ENCODE assay signal across 23 mouse cellular contexts in genomic region chr2:5590074-5590473, GRCm38 (mm10).
"Had no signal": no experiment of that assay in that cellular context is flagged by ENCODE, and none has a peak within 500 bp of the region (broad histone marks: within the 10 kb centered on the region; RNA-seq: fewer than 3 reads in every experiment).

No protein-coding gene starts in this region.

- H3K4me3 ChIP-seq: kidney, embryonic 15.5 days; limb, embryonic 12.5 days; limb, embryonic 15.5 days; midbrain, embryonic 12.5 days; midbrain, embryonic 15.5 days; neural tube, embryonic 12.5 days; neural tube, embryonic 15.5 days had no signal

- H3K27ac ChIP-seq: kidney, embryonic 15.5 days; limb, embryonic 12.5 days; limb, embryonic 15.5 days; liver, embryonic 14.5 days; macrophage; midbrain, embryonic 12.5 days; midbrain, embryonic 15.5 days; neural tube, embryonic 12.5 days; neural tube, embryonic 15.5 days had no signal

- H3K36me3 ChIP-seq: kidney, embryonic 15.5 days; limb, embryonic 12.5 days; limb, embryonic 15.5 days; midbrain, embryonic 12.5 days; midbrain, embryonic 15.5 days; neural tube, embryonic 12.5 days; neural tube, embryonic 15.5 days had no signal

- H3K27me3 ChIP-seq: kidney, embryonic 15.5 days; limb, embryonic 12.5 days; limb, embryonic 15.5 days; midbrain, embryonic 12.5 days; midbrain, embryonic 15.5 days; neural tube, embryonic 12.5 days; neural tube, embryonic 15.5 days had no signal

- H3K4me2 ChIP-seq: kidney, embryonic 15.5 days; limb, embryonic 12.5 days; limb, embryonic 15.5 days; lung, embryonic 14.5 days; midbrain, embryonic 12.5 days; midbrain, embryonic 15.5 days; neural tube, embryonic 12.5 days; neural tube, embryonic 15.5 days had no signal

- ATAC-seq: lung, postnatal 0 days; midbrain, embryonic 15.5 days had no signal

- DNase-seq: kidney, adult 11 months; kidney, adult 8-10 months; kidney, postnatal 14 days; kidney, postnatal 4 days; layer of hippocampus, postnatal 36 days; left cerebral cortex, postnatal 4 days; lung, embryonic 14.5 days; right cerebral cortex, adult 18-20 months; right cerebral cortex, postnatal 14 days; right cerebral cortex, postnatal 4 days; thymus, adult 2 months; thymus, postnatal 14 days; thymus, postnatal 4 days had no signal

- H3K4me1 ChIP-seq: kidney, embryonic 15.5 days; limb, embryonic 12.5 days; limb, embryonic 15.5 days; midbrain, embryonic 12.5 days; midbrain, embryonic 15.5 days; neural tube, embryonic 12.5 days; neural tube, embryonic 15.5 days had no signal

- H3K9me3 ChIP-seq: kidney, embryonic 15.5 days; limb, embryonic 12.5 days; limb, embryonic 15.5 days; midbrain, embryonic 12.5 days; midbrain, embryonic 15.5 days; neural tube, embryonic 12.5 days; neural tube, embryonic 15.5 days had no signal

- H3K9ac ChIP-seq: kidney, embryonic 15.5 days; limb, embryonic 12.5 days; limb, embryonic 15.5 days; liver, embryonic 14.5 days; lung, embryonic 14.5 days; midbrain, embryonic 12.5 days; midbrain, embryonic 15.5 days; neural tube, embryonic 12.5 days; neural tube, embryonic 15.5 days had no signal
